Mouse (Mus musculus): ENCODE results near the gene Unc119b.
"Not testable (repeated sequence)": the region's sequence is repeated elsewhere in the genome, so short reads cannot be mapped to it uniquely, and the experiment has no call there.

Gene Unc119b

GRCm38 (mm10) chr5:115160655-115161054 is 25.9 kb upstream of the Unc119b start:
- in situ Hi-C loops (cut with MboI; ENCODE audit: low pct_unique_long_range_greater_than_20kb in 1 of 2, low sequenced_read_pairs in 2 of 2, unreplicated experiment in 1 of 2), result no loop called here

DNA sequence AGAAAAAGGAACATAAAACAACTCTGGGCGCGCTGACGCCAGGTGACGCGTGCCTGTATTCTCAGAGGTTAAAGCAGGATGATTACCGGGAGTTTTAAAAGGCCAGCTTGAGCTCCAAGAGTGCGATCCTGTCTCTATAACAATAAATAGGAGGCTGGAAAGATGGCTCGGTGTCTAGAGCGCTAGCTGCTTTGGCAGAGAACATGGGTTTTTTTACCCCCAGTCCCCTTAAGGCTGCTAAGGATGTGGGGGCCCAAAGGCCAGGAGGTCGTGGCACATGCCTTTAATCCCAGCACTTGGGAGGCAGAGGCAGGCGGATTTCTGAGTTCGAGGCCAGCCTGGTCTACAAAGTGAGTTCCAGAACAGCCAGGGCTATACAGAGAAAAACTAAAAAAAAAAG is 24.4 kb upstream of the Unc119b start:
- in situ Hi-C loops (cut with MboI; ENCODE audit: low pct_unique_long_range_greater_than_20kb in 1 of 2, low sequenced_read_pairs in 2 of 2, unreplicated experiment in 1 of 2), result no loop called here

GRCm38 (mm10) chr5:115158040-115158983 is 23.5 kb upstream of the Unc119b start, which contains the start of gene Mlec:
Gene Mlec, minus strand, starts transcription at chr5:115158179.
- in situ Hi-C loops (cut with MboI; ENCODE audit: low pct_unique_long_range_greater_than_20kb in 1 of 2, low sequenced_read_pairs in 2 of 2, unreplicated experiment in 1 of 2), result no loop called here

GRCm38 (mm10) chr5:115156933-115157589 is 22.3 kb upstream of the Unc119b start:
- in situ Hi-C loops (cut with MboI; ENCODE audit: low pct_unique_long_range_greater_than_20kb in 1 of 2, low sequenced_read_pairs in 2 of 2, unreplicated experiment in 1 of 2), result no loop called here

GRCm38 (mm10) chr5:115156401-115156800 is 21.6 kb upstream of the Unc119b start:
- in situ Hi-C loops (cut with MboI; ENCODE audit: low pct_unique_long_range_greater_than_20kb in 1 of 2, low sequenced_read_pairs in 2 of 2, unreplicated experiment in 1 of 2), result no loop called here

- in situ Hi-C loops (cut with MboI; ENCODE audit: low pct_unique_long_range_greater_than_20kb in 1 of 2, low sequenced_read_pairs in 2 of 2, unreplicated experiment in 1 of 2), result no loop called here
These were observed 21.1 kb upstream of the Unc119b start for GRCm38 (mm10) chr5:115155831-115156230.

DNA sequence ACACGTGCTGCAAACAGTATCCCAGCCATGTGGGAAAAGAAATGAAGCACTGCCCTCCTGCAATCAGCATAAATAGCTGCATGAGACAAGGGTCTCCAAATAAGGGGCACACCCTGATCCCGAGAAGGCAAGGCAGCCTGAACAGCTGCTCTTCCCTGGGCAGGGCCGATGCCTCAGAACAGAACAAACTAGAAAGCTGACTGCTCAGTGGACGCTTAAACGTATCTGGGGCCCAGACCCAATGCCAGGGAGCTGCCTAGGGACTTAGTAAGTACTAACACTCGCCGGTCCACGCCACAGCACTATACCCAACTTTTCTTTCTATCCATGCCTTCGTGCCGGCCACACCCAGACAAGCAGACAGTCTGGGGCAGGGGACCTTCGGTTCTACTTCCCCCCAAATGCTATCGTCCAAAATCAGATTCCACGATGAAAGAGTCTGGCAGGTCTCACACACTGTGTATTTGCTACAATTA is 20.4 kb upstream of the Unc119b start:
- in situ Hi-C loops (cut with MboI; ENCODE audit: low pct_unique_long_range_greater_than_20kb in 1 of 2, low sequenced_read_pairs in 2 of 2, unreplicated experiment in 1 of 2), result no loop called here

DNA sequence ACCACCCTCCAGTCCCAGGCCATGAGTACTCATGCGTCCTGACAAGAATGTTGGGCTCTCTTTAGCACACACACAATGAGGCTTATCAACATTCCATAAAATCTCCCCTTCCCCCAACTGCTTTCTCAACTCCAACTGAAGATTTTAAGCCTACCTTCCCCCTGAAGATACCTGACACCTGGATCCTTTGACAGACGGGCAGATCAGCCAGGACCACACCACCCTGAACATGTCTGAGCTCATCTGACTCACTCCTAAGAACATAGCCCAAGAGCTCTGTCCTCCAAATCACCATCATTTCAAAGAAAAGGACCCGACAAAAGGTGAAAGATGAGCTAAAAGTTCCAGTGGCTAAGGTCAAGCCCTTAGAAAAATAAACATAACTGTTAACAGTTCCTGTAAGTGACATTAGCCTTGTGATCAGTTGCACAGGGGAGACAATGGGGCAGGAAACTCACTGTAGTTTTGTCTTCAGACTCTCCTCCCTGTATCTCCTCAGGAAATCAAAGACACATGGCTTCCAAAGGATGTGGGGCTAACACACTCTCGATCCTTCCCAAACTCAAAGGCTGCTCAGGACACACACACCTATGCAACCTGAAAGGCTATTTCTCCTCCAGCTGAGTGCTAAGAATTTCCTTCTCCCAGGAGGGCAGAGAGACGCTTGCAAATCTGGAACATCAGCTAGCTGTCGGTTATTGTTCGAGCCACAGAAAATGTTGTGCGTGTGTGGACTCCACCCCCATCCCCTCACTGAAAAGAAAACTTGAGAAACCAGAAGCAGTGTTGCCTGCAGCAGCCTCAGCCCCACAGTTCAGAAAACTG is 17.6 kb upstream of the Unc119b start:
- in situ Hi-C loops (cut with MboI; ENCODE audit: low pct_unique_long_range_greater_than_20kb in 1 of 2, low sequenced_read_pairs in 2 of 2, unreplicated experiment in 1 of 2), result no loop called here

DNA sequence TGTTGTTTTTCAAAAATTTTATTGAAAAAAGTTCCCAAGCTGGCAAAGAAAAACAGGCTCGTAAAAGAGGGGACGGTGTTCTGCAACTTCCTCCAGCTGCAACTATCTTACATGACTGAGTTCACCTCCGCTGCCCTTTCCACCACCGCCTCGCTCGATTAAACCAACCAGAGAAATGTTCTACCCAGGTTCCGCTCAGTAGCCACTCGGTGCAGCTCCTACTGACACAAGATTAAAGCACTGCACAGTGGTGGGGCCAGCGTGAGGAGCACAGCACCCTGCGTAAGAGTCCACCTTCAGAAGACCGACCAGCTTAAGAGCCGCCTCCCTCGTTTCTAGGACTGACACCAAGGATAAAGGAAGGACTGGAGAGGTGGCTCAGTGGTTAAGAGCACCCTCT is 16.7 kb upstream of the Unc119b start:
- in situ Hi-C loops (cut with MboI; ENCODE audit: low pct_unique_long_range_greater_than_20kb in 1 of 2, low sequenced_read_pairs in 2 of 2, unreplicated experiment in 1 of 2), result no loop called here

GRCm38 (mm10) chr5:115150991-115151390 is 16.2 kb upstream of the Unc119b start:
- in situ Hi-C loops (cut with MboI; ENCODE audit: low pct_unique_long_range_greater_than_20kb in 1 of 2, low sequenced_read_pairs in 2 of 2, unreplicated experiment in 1 of 2), result no loop called here

- in situ Hi-C loops (cut with MboI; ENCODE audit: low pct_unique_long_range_greater_than_20kb in 1 of 2, low sequenced_read_pairs in 2 of 2, unreplicated experiment in 1 of 2), result no loop called here
These were observed 15.1 kb upstream of the Unc119b start for GRCm38 (mm10) chr5:115149675-115150459.

DNA sequence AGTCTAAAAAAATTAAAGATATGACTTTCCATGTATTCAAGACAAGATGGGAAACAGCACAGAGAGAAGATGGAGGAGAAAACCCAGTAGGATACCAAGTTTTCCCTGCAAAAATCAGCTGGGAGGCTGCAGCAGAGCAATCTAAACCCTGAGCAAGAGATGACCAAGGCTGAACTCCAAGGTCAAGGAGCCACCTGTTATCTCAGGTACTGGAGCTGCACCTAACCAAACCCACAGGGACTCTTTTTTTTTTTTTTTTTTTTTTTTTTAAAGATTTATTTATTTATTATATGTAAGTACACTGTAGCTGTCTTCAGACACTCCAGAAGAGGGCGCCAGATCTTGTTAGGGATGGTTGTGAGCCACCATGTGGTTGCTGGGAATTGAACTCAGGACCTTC is 14.1 kb upstream of the Unc119b start:
- in situ Hi-C loops (cut with MboI; ENCODE audit: low pct_unique_long_range_greater_than_20kb in 1 of 2, low sequenced_read_pairs in 2 of 2, unreplicated experiment in 1 of 2), result not testable (repeated sequence)

- in situ Hi-C loops (cut with MboI; ENCODE audit: low pct_unique_long_range_greater_than_20kb in 1 of 2, low sequenced_read_pairs in 2 of 2, unreplicated experiment in 1 of 2), result no loop called here
These were observed 13.6 kb upstream of the Unc119b start for GRCm38 (mm10) chr5:115148378-115148777.

GRCm38 (mm10) chr5:115147388-115147787 is 12.6 kb upstream of the Unc119b start:
- in situ Hi-C loops (cut with MboI; ENCODE audit: low pct_unique_long_range_greater_than_20kb in 1 of 2, low sequenced_read_pairs in 2 of 2, unreplicated experiment in 1 of 2), result no loop called here

- in situ Hi-C loops (cut with MboI; ENCODE audit: low pct_unique_long_range_greater_than_20kb in 1 of 2, low sequenced_read_pairs in 2 of 2, unreplicated experiment in 1 of 2), result no loop called here
These were observed 12.0 kb upstream of the Unc119b start for GRCm38 (mm10) chr5:115146747-115147130.

DNA sequence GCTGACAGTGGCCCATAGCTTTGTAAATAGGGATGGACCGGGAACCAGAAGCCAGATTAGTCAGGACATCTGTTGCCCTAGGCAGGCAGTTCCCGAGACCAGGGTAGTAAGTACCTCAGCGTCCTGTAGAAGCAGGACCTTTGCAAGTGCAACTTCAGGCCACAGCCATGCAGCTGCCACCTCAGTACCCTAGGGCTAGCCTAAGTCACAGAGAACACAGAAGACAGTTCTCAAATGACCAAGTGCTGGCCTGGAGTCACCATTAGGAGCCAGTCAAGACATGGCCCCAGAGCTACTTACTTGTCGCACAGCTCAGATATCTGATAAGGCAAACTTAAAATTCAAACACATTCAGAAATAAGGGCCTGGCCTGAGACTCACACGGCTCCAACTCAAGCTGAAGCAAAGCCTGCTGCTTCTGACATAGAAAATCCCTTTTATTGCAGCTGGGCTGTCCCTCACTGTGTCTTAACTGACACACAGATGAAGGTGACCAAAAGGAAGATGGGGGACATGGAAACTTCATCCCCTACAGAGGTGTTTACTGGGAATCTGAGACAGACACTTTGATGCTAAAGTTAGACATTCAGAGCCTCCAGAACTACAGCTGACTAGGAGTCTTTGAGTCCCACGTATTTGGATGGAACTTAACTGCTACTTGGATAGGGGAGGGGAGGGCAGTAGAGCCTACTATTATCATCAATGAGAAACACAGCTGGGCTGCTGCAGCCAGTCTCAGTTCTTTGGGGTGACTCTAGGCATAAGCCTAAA is 11.4 kb upstream of the Unc119b start:
- in situ Hi-C loops (cut with MboI; ENCODE audit: low pct_unique_long_range_greater_than_20kb in 1 of 2, low sequenced_read_pairs in 2 of 2, unreplicated experiment in 1 of 2), result no loop called here

- in situ Hi-C loops (cut with MboI; ENCODE audit: low pct_unique_long_range_greater_than_20kb in 1 of 2, low sequenced_read_pairs in 2 of 2, unreplicated experiment in 1 of 2), result no loop called here
These were observed 10.6 kb upstream of the Unc119b start for GRCm38 (mm10) chr5:115145253-115145968.

Measured in mouse embryonic stem cell (cell line).